Mouse (Mus musculus) R1 (cell line): ENCODE measurements around the gene Bcar3.

Experiments used
- DNase-seq: peaks from one replicate; pipeline ENCODE4 v3.0.0-alpha.2; 2018; ENCODE audit warnings: low read depth, low spot score

The Bcar3 gene

DNA sequence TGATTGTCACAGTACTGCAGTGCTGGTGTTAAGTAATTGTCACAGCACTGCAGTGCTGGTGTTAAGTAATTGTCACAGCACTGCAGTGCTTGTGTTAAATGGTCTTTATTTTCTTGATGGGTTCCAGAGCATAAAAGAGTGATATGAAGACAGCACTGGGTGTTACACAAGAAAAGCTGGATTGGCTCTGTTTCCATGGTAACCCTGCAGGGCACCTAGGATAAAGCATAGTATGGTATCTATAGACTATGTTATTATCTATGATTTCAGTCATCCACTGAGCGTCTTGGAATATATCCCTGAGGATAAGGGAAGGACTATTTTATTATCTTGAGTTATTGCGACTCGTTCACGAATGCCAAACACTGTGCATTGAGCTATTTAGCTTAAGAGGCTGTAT lies 162.9 kb downstream of the Bcar3 start:
- DNase-seq: no peak

DNA sequence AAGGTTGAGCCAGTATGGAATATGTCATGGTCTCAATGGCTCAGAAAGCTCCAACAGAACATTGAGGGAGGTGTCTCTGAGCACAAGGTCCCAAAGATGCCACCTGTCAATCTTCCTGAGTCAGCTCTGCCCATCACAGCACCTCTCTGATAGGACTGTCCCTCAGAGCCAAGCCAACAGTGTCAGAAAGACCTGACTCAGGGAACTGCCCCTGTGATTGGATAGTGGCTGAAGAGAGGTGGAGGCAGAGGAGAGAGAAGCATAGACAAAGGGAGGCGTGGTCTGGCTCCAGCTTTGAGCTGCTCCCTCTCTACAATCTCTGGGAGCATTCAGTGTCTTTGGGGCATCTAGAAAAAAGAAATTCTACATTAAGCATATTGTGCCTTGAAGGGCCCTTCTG lies 163.8 kb downstream of the Bcar3 start:
- peak; percentile 71 for DNase-seq

DNA sequence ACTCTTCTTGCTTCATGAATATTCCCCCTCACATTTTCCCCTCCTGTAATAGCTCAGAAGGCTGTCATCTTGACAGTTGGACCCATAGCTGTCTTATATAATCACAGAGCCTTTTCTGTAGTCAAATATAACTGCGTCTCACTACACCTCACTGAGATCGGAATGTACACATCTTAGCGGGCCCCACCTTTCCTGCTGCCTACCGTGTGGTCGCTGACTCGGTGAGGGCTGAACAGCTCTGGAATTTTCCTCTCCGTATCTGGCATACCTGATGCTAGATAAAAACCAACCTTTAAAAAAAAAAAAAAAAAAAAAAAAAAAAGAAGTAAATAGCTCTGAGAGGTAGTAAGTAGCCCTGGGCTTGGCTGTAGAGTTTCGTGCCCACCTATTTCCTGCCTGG lies 164.8 kb downstream of the Bcar3 start:
- DNase-seq: peak; percentile 50

DNA sequence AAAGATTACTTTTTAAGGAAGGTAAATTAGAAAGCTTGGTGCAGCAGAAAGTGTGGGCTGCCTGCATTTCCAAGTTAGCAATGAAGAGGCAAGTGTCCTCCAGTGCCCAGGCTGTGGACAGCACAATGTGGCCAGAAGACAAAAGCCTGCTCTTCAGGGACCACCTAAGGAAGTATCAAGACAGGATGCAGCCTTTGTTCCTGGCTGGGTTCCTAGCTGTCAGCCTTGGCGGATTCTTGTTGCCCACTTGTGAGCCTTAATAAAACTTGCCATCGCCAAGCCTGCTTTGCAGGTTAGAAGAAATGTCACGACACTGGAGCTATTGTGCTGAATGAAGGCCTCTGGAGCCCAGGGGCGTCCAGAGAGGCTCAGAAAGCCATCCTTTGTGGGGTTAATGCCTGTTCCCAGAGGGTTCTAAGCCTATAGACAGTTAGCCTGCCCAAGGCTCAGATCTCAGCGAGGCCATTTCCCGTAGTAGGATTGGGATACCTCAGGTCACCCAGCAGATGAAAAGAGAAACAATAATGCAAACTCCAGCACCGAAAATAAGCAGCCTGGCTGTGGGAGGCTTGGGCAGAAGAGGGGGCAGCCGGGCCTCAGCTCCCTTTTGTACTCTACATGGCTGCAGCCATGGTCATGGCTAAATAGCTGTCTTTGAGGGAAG lies 167.0 kb downstream of the Bcar3 start:
- no peak for DNase-seq

DNA sequence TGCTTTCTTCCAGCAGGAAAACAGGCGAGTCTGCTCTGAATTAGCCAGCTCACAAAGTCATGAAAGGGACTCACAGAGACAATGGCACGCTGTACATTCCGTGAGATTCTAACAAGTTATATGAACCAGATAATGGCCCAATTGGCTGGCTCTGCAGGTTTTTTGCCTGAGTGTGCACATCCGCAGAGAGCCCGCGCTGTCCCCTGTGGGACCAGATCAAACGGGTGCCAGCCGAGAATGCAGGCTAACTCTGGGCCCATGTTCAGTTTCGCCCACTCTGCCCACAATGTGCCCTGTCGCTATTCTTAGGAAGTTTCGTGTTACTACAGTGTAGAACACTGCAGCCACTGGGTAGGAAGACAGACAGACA lies 167.6 kb downstream of the Bcar3 start:
- DNase-seq: no peak

DNA sequence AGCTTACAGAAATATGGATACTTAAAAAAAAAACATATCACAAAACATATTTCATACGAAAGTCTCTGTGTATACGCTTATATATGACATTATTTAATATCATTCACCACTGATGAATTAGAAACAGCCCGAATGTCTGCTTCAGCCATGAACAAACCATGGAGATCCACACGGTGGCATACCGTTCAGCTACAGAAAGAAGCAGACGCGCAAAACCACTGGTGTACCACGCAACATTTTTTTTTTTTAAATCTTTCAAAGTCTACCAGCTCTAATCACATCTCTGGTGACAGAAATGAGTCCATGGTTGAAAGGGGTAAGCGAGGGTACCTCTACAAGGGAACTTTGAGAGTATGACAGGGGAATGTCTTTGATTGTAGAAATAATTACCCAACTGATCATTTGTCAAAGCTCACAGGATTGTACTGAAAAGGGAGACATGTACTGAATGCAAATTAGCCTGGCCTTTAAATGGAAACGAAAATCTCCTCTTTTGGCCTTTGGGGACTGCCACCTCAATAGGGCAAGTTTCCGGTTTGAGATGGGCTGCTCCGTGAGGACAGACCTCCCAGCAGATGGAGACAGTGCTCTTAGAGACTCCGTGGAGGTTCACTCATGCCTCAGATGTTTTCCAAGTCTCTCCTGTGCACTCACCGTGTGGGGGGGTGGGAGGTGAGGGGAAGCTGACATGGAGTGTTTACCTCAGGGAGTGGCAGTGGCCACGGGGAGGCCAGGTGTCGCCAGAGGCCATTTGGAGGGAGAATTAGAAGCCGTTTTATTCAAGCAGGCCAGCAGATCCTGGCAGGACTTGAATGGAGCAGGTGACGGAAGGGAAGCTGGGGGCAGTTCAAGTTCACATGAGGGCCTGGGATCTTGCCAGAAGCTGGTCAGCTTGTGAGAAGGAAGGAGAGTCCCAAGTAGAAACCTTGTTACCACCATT lies 168.3 kb downstream of the Bcar3 start:
- no peak for DNase-seq

DNA sequence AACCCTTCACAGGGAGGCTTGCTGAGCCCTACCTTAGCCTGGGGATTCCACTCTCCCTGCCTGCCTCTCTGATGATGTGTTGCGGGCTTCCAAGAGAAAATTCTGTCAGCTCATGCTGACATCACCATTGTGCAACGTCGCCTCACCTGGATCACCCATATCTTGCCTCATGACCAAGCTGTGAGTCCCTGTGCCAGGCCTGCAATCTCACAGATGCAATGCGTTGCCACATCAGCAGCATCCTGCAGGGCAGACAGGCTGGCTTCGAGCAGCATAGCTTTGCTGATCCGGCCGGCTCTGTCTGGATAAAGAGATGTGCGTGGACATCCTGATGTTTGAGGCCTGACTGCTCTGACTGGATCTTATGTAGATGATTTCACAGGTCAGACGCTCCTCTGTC lies 169.2 kb downstream of the Bcar3 start:
- DNase-seq: no peak

DNA sequence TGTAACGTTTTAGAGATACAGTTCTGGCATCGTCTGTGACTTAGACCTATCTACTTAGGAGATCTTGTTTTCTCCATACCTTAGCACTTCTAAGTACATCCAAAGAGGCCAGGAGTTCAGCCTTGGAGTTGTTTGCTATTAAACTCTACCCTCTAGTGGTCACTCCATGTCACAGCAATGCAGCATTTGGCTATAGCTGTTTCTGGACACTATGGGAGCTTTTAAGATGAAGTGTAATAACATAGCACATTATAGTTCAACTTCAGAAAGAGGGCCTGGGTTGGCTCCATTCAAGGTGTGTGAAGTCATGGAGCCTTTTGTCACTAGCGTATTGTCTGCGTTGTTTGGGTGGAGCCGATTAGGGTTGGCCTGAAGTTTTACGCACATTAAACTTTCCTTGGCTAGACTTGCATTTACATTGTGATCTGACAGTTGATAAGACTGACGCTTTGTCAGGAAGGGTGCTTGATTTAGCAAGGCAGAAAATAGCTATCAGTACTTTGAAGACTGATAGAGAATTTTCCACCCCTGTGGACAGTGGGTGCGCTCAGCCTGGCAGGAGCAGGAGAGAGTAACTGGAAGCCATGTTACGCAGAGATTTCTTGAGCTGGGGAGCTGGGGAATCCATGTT lies 172.3 kb downstream of the Bcar3 start:
- DNase-seq: peak; percentile 72

DNA sequence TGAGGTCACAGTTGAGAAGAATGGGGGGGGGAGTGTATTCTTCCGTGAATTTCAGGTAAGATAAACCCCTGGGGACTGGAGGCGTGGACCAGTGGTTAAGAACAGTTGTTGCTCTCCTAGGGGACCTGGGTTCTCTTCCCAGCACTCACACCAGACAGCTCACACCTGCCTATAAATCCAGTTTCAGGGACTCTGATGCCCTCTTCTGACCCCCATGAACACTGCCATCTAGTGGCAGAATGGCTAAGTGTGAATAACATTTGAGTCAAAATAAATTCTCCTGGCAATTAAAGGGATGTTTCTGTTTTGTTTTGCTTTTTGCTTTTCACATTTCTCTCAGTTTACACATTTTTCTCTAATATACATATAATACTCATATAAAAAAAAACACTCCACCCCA lies 174.0 kb downstream of the Bcar3 start:
- peak; percentile 78 for DNase-seq

DNA sequence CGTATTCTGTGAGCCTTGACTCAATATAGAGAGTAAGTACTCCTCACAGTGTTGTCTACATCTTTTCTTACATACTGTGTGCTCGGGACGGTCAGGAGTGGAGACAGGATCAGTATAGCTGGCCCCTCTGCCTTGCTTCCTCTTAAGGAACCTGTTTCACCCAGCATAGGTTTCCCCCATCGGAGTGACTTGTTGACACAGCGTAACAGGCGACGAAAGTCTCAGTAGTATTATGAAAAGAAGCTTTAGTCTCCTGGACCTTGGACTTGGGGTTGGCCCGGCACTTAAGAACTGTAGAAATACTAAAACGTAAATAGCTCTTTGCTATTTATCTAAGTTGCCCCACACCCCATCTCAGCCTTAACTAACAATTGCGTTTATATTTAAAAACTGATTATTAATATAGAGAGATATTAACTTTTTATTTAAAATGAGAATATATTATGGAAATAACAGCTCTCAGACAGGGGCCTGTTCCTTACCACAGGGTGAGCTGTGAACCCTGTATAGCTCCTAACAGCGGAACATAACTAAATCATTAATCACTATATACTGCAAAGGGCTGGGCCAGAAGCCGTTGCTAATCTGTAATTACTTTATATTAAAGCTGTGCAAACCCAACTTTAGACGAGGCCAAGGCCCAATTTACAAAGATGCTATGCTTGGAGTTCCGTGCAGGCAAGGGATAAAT lies 176.5 kb downstream of the Bcar3 start:
- DNase-seq: no peak

DNA sequence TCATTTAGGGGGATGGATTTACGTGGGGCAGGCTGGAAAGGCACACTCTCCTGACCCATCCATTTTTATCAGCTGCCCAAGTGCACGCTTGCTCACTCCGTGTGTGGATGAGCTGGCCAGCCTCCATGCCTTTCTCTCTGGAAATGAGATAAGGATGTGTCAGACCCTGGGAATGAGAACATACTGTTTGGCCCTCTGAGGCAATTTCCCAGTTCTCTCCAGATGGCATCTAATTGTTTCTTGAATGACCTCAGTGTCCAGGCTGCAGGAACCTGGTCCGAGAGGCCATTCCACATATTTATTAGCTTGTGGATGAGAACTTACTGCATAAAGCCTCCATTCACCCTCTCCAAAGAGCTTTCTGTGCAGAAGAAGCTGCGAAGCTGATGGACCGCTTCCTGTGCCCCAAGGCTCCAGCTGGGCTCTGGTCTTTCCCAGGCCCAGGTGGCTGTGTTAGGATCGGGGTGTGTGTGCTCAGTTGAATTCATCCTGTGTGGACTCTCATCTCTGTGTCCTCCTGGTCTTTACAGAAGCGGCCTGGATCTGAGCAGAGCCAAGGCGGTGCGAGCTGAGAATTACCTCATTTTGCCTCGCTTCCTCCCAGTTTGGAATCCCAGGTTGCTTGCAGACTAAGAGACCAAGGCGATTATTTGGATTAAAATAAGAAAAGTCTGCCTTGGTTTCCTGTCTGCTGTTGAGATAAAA lies 177.2 kb downstream of the Bcar3 start:
- DNase-seq: peak; percentile 76

DNA sequence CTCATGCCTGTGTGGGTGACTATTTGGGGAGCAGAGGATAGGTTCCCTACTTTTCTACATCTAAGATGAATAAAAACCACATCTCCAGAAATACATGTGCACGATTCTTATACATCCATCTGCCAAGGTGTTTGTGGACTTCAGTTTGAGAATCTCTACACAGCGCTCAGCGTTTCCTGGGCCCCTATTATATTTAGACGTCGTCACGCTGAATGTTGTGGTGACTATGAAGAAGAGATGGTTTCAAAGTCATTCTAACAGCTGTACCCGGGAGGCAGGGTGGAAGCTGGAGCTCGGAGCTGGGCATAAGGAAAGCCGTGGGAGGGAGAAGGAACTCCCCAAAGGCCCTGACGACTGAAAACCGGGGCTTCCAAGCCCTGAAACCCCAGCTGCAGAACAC lies 178.5 kb downstream of the Bcar3 start:
- no peak for DNase-seq

DNA sequence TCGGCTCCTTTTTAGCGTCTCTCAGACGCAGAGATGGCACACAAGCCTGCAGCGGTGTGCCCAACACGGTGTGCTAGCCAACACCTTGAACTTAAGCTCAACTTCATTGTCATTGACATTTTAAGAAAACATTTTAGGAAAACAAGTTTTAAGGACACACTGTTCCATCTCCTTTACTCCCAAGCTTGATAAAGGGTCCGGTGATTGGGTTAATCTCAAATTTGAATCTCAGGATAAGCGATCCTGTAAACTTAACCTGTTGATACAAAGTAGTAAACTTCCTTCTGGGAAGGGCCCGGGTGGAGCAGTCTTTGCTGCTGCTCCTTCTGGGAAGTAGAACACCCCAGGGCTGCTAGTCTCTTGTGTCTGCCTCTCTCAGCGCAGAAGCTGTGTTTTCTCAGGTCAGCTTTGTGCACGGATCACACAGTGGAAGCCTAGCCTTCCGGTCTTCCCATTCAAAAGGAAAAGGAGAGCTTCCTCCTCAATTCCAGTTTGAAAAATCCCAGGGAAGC lies 179.6 kb downstream of the Bcar3 start:
- DNase-seq: no peak

DNA sequence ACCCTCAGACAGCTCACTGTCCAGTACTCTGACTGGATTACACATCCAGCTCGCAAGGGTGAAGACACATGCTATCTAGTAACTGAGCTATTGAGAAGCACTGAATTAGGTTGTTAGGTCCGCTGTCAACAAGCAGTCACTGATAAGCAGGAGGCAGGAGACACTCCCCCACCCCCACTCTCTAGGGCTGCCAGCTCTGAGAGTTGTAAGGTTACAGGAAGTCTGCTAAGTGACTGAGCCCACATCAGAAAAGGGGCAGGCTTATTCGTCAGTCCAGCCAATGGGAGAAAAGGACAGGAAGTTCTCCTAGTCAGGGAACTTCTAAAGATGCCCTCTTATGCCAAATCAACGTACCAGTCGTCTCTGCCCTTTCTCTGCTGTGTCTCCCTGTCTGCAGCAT lies 180.1 kb downstream of the Bcar3 start:
- DNase-seq: peak; percentile 76

DNA sequence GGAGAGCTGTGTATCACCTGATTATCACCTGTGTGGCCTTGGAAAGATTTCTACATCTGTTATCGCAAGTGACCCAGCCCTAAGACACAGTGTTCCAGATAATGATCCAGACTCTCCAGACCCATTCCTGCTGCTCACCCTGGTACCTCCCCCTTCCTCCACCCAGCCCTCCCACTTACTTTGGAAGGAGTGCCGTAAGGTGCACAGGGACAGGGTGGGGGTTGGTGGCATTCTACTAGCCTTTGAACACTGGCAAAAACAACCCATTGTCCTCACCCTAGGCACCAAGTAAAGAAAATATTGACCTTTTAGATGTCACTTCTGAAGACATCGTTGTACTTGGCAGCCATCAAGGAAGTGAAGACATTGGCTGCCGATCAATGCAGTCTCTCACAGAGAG lies 180.9 kb downstream of the Bcar3 start:
- DNase-seq: no peak

DNA sequence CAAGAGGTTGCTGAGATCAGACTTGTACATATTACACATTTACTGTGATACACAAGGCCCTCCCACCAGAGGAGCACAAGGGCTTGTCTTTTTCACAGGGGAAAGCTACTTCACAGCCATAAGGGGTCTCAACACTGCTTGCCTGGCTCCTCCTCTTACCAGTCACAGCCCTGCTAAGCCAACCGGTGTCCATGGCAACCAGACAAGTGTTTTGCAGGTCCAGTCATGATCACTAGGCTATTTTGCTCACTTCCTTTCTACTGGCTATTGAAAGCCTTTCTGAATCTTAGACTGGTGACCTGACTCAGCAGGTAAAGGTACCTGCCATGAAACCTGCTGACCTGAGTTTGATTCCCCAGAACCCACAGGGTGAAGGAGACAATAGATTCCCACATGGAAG lies 181.8 kb downstream of the Bcar3 start:
- peak; percentile 85 for DNase-seq

DNA sequence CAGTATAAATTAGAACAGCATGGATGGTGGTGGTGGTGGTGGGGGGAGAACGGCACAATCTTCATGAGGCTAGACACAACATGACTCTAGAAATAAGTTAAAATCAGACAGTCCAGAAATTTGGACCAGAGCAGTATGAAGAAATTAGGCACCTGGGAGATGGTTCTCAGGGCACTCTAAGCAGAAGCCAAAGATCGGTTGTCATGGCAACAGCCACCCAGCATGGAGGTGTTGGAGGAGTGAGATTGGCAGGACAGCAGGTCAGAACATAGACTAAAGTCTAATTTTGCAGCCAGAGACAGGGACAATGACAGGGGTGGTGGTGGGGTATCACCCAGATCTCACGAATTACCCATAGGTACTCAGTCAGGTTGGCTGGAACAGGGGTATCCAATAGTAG lies 182.7 kb downstream of the Bcar3 start:
- DNase-seq: peak; percentile 64

DNA sequence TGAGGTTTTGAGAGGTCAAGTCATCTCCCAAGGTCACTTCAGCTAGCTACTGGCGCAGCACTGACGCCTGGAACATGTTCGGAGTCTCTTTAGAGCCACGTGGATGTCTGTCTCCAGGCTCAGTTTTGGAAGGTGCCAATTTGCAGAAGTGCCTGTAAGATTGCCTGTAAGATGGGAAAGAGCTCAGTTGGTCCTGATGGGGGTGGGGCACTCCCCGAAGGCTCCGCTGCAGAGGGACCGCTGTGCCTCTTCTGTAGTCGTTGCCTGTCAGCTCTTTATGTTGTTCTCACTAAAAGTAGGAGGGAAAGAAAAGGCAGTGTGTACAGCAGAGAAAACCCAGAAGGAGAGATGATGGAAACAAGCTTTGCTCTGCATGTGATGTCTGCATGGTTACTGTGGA lies 183.6 kb downstream of the Bcar3 start:
- DNase-seq: no peak

DNA sequence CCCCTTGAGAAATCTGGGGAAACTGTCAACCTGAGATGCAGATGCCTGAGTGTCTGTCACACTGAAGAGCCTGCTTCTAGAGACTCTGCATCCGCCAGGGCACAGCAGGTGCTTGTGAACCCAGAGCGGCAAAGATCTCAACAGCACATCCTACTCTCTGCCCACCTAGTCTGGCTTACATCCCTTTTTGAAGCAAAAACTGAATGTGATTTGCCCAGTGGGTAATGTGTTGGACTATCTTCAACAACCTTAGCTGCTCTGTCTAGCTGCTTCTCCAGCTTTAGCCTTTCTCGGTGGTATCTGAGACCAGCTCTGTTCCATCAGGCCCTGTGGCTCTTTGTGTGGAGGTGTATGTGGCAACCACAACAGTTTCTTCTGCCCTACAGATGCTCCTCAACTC lies 184.8 kb downstream of the Bcar3 start:
- DNase-seq: no peak

DNA sequence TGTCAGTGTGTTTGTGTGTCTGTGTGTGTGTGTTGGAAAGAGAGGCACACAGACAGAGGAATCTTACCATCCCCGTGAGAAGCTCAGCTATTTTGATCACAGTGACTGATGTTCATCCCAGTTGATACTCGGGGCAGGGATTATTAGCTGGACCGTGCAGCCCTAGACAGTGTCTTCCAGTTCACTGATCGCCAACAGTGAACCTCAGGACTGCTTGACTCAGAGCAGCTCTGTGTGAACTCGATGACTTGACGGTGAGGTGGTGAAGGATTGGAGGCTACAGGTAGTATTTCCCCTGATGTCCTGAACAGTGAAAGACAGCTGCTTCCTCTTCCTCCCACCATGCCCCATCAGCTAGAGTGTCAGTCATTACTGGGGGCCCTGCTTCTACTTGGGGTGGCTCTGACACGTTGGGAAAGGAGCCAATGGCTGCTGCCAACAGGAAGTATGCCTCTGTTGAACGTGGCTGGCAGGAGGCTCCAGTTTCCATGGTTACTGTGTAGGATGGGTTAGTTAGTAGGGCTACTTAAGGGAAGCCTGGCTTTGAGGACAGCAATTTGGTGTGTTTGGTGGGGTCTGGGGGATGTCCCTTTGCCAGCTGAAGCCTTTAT lies 186.2 kb downstream of the Bcar3 start:
- DNase-seq: no peak

DNA sequence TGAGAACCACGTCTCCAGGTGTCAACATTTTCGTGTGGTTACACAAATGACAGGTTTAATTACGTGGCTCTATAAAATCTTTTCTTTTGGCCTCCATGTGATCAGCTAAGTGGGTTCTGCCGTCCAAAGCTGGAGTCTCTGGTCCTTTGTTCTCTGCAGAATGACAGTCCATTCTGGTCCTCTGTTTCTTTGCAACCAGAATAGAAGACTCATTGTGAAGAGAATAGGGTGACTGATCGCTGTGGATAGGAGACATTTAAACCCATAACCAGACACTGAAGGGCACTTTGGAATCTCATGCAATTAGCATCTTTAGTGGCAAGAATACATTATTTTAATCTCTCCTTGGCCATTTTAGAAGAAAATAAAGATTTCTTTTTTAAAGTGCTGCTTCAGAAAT lies 187.1 kb downstream of the Bcar3 start:
- DNase-seq: no peak
